Mouse (Mus musculus) adrenal gland, adult 18-20 months (tissue): ENCODE measurements around the gene Relb. TPM values are rescaled to one million over a fixed set of nuclear protein-coding genes. Genes with fewer than 3 reads are reported as not detected.

Source experiments
- DNase-seq, 2 experiments: peaks; one replicate each; pipeline ENCODE4 v3.0.0; 2021 to 2022; ENCODE audit warnings: low spot score in 2 of 2
- total RNA-seq, 2 experiments: library from RNA; stranded (reverse); gene quantifications; 1 replicate in 1 of 2; 2 replicates in 1 of 2; pipeline ENCODE4 v1.2.3; 2021

Relb gene
- total RNA-seq, 2 experiments from 2014 or later: 31.9 TPM

DNA sequence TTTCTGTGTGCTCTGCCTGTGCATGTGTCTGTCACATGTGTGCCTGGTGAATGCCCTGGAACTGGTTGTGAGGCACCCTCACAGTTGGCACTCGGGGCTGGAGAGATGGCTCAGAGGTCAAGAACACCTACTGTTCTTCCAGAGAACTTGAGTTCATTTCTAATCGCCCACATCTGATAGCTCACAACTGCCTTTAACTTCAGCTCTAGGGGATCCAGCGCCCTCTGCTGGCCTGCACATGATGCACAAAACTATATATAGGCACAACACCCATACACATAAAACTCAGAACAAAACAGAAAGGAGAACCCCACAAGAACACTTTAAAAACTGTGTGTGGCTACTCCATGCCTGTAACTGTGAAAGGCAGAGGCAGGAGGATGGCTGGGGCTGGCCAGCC, 40.0 kb downstream of the Relb start:
- DNase-seq: peak; percentile 31 to 60

DNA sequence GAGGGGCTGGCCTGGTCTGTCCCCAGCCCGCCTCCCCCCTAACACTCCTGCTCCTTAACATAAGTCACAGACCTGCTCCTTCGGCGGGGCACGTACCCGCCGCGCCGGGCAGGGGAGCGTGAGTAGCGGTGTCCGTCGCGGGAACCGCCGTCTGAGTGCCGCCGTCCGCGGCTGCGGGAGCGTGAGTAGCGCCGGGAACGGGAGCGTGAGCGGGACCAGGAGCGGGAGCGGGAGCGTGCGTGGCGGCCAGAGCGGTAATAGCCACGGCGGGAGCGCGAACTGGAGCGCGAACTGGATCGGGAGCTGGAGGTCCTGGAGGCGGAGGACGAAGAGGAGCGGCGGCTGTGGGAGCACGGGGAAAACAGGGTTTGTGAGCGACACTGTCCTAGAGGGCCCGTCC, 43.0 kb downstream of the Relb start:
- DNase-seq: no peak

DNA sequence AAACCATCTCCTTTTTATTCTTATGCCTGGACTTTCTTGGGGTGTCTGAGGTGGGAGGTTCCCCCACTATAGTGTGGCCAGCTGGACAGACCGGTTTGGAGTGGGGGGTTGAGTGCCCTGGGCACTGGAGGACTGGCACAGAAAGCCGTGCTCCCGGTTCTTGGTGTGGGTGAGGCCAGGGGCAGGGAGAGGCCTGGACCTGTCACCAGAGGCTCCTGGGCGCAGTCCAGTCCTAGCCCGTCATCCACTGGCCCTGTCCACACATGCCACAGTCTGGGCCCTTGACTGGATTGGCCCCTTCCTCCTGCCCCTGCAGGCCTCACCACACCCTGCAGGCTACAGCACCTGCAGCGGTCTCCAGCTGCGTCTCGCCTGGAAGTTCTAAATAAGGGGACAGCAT, 48.6 kb downstream of the Relb start:
- no peak for DNase-seq

DNA sequence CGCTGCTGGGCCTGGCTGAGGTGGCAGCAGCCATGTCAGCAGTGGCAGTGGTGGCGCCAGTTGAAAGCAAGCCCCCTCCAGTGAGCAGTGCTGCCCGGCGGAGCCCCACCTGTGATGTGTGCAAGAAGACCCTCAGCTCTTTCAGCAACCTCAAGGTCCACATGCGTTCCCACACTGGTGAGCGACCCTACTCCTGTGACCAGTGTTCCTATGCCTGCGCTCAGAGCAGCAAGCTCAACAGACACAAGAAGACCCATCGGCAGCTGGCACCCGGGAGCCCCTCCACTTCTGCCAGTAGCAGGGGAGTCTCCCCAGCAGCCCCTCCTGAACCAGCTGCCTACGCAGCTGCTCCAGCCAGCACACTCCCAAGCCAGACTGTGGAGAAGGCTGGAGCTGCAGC, 49.5 kb downstream of the Relb start:
- DNase-seq: no peak

DNA sequence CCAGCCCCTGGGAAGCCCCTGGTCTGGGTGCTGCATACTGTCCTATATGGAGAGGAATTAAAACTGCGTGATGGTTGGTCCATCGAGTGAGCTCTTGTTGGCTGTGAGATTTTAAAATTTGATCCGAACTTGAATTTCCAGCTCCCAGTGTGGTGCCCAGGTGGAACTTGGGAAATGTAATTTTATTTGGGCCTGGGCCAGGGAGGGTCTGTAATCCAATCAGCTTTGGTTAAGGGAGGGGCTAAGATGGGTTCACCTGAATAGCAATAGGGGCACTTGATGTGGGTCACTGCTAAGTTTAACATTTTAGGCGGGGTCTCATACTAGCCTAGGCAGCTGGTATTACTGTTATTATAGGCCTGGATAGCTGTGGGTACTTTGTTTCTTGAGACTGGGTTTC, 50.8 kb downstream of the Relb start:
- DNase-seq: no peak

DNA sequence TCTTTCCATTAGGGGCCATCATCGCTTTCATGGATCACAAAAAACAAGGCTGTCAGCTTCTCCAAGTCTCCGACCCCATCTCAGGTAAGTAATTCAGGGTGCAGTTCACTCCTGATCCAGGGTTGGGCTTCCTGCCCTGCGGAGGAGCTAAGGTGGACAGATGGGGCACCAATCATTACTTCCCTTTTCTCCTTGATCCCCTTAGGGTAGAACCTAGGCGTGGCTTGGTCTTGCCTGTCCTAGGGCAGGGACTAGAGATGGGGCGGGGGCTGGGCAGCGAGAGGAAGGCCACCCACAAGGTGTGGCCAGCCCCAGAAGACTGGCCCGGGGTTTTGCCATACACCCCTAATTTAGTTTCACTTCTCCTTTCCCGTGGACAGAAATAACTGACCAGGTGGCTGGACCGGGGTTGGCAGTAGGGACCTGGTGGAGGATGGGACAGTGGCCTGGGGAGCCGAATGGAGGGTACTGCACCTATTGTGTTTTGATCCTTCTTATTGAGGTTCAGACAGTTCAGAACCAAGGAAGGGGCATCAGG, 51.3 kb downstream of the Relb start:
- DNase-seq: no peak

DNA sequence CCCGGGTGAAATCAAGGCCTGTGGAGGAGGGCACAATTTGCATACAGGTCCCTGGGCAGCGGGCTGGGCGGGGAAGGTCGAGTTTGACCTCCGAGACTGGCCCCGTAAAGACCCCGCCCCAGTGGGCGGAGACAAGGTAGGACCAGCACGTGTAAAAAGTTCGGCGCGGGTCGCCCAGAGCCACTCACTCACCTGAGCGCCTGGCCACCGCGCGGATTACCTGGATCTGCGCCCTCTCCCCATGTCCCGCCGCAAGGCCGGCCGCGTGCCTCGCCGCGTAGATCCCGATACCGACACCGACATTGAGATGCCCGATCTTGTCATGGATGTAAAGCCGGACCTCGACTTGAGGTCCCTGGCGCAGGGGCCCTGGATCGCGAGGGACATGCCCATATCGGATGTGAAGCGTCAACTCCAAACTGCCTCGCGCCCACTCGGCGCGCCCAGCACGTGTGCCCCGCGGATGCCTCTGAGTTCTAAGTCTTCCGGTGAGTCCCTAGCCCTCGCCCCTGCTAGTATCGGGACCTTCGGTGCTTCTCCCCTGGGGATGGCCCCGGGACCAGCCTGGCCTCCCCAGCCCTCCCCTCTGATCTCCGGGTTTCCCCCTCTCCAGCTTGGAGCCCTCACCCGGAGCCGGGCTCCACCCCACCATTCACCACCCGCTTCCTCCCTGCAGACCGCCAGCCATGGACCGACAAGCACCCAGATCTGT, 51.9 kb downstream of the Relb start, which contains the start of the genes Zfp296 and Gemin7:
Zfp296 (plus strand) TSS at position 147 of the 712 bp plus-strand sequence.
Gemin7 (minus strand) TSS at position 455 of the 712 bp plus-strand sequence.
- no peak for DNase-seq

DNA sequence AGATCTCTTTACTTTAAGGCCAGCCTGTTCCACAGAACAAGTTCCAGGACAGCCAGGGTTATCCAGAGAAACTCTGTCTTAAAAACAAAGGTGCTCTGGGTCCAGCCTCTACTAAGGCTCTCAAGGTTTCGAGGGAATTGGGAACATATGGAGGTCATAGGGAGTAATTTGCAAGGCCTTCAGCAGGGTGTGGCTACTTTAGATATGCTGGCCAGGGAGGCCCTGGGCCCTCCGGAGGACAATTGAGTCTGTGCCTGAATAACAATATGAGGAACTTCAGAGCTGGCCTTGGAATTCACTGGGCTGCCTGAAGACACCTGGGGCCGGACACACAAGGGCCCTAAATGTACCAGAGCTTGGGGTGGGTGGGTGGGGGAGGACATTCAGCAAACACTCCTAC, 53.7 kb downstream of the Relb start:
- DNase-seq: no peak

DNA sequence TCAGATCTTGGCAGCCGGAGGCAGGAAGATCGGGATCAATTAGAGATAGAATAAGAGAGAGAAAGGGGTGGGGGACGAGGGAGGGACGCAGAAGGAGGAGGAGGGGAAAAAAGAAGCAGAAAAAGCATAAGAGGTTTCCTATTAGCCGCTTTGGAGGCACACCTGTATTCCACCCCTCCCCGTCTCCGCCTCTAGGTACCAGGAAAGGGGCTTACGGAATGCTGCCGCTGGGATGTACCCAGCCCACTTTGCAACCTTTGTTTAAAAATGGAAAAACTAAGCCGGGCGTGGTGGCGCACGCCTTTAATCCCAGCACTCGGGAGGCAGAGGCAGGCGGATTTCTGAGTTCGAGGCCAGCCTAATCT, 55.5 kb downstream of the Relb start:
- no peak for DNase-seq

DNA sequence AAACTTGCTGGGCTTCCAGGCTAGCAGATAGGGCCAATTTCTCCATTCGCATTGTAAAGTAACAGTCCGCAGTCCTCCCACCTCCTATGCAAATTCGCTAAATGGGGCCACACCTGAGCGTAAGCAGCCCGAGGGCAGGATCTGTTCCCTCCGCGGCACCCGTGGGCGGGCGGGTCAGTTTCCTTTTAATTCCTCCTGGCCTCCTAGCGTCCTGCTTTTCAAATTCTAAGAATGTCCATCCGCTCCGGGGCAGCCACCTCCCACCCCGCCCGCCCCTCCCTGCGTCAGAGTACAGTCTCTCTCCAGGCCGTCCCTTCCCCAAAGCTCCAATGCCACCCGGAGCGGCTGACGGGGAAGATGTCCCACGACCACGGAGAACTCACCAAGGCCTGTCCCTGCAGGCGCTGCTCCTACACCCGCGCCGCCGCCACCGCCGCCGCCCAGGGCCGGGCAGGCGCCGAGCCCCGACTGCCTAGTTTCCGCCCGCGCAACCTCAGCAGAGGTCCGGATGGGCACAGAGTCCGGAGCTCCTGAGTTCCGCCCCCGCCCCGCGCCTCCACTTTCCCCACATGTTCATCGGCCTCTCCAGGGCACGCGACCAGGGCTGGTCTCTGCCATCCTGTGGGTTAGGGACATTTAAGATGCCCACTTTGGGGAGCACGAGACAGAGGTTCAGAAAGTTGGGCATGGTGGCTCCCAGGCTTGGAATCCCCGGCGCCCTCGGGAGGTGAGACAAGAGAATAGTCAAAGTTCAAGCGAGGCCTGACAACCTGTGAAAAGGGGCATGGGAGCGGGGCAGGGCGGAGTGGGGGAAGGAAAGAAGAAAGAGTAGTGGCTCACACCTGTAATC, 56.1 kb downstream of the Relb start:
- DNase-seq: peak; percentile 85

DNA sequence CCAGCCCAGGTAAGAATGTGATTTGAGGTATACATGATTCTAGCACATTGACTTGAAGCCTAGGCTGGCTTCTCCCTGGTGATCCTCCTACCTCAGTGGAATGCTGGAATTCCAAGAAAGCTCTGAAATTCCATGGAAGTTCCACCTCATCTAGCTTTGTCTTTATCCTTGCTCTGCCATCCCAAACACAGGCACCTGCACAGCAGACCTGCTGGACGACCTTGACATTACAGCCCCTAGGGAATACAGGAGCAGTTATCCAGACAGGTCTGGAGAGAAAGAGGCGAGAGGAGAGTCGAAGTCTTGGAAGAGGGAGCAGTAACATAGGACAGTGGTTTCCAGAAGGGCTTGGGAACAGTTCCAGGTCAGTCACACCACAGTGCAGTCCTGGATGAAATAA, 59.6 kb downstream of the Relb start:
- DNase-seq: no peak

DNA sequence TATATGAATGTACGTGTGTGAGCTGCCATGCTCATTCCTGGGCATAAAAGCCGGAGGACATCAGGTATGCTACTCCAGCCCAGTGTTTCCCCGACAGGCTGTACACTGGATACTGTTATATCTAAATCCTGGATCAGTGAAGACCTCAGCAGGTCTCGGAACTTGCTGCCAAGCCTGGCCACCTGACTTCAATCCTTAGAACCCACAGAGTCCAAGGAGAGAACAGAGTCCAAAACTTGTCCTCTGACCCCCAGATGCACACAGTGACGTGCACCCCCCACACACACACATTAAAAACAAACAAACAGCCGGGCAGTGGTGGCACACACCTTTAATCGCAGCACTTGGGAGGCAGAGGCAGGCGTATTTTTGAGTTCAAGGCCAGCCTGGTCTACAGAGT, 61.8 kb downstream of the Relb start:
- DNase-seq: no peak

DNA sequence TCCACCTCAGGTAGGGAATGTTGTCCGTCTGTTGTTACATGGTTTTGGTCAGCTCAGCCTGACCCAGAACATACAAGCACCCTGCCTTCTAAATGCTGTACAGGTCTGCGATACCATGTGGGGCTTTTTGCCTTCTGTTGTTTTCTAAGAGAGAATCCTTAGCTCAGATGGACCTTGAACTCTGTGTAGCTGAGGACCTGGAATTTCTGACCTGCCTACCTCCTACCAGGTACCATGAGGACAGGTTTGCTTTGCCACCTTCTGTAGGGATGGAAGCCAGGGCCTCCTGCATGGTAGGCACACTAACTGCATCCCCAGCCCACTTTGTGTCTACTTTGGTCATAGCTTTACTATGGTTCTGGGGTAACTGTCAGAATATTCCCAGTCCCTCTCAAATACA, 63.4 kb downstream of the Relb start:
- no peak for DNase-seq

DNA sequence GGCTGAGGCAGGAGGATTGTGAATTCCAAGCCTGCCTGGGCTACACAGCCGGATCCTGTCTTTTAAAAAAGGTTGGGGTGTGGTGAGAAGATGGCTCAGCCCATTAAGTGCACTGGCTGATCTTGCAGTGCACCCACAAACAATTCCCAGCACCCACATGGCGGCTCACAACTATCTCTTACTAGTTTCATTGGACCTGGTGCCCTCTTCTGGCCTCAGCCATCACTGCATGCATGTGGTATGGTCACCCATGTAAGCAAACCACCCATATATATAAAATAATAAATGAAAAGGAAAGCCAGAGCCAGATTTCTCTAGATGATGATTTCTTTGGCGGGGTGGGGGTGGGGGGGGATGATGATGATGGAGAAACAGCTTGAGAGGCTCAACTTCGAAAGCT, 64.8 kb downstream of the Relb start:
- DNase-seq: no peak

DNA sequence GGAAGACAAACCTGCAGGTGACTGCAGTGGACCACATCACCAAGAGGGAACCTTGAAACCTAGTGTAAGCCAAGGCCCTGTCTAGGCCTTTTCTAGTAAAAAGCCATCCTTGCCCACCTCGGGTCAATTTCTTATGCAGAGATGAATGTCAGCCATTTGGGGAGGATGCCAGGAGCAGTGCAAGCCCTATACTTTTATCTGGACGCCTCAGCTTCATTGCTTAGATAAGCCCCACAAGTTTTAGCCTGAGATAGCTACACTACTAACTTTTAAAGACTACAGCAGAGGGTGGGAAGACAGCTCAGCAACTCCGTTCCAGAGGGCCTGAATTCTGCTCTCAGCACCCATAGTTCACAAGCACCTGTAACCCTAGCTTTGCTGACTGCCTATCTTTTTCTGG, 65.4 kb downstream of the Relb start:
- no peak for DNase-seq

DNA sequence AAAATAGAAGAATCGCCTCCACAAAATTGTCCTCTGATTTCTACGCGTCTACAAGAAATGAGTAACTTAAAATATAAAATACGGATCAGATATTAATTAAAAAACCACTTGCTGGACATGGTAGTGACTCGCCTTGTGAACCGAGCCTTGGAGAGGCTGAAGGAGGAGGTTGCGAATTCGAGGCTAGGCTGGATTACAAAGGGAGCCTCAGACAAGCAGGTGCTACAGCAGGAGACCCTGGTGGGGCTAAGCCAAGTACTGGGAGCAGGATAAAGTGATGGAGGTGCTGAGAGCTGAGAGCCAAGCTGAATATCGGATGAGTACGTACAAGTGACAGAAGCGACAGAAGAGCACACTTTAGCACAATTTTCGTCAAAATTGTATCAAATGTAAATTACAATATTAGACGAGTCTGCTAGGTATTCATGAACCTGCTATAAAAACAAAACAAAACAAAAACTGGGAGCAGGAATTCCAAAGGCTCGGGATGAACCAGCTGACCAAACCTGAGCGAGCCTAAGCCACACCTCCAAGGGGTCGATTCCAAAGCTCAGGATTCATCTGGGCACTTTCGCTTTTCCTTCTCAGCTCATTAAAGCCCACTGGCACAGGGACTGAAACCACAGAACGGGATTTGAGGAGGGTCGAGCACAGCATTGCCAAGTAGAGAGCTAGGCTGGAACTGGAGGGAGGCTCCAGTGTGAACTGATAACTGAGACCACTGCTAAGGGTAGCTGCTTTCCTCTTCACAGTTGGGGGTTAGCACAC, 66.4 kb downstream of the Relb start, which contains the start of gene Ppp1r37:
Ppp1r37 (minus strand) TSS at position 434 of the 768 bp plus-strand sequence.
- DNase-seq: no peak

DNA sequence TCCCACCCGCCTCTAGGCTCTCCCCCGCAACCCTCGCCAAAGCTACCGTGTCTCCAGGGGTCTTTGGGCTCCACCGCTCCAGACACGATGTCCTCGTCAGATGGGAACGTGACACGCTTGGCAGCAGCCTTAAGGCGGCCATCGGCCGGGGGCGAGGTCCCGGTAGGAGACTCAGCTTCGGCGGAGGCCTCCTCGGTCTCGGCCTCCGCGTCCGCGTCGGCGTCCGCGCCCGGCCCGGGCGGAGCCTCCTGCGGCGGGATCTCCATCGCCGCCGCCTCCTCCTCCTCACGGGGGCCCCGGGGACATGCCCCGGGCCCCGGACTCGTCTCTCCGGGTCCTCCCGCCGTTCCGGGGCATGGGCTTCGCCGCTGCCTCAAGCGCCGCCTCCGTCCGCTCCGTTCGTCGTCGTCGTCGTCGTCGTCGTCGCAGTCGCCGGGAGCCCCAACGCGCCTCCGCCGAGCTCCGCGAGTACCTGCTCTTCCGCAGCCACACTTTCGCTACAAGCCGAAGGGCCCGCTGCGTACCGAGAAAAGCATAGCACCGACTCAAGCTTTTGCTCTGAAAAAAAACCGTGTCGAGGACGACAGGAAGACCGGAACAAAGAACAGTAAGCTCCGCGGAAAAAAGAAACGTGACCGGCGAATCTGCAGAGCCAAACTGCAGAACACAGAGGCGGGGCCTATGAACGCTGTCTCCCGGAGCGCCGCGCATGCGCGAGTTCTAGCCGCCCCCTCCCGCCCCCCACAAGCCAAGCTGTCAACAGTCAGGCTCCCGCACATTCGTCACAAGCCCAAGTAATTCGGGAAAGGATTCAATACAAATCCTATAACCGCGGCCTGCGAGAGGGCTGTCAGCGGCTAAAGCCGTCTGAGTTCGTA, 67.2 kb downstream of the Relb start:
- DNase-seq: peak; percentile 88

DNA sequence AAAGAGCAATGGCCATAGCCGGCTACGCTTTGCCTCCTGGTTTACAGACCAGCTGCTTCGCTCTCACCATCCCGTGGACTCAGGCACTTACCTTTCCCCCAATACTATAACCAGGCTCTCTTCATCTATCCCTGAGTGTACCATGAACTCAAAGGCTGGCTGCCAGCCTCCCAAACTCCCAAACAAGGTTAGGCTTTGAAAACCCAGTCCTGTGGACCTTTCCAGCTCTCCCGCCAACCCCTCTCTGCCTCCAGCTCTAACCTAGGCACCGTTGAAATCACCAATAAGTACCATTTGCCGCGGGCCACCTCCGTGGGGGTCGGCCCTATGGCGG, 67.8 kb downstream of the Relb start:
- no peak for DNase-seq

DNA sequence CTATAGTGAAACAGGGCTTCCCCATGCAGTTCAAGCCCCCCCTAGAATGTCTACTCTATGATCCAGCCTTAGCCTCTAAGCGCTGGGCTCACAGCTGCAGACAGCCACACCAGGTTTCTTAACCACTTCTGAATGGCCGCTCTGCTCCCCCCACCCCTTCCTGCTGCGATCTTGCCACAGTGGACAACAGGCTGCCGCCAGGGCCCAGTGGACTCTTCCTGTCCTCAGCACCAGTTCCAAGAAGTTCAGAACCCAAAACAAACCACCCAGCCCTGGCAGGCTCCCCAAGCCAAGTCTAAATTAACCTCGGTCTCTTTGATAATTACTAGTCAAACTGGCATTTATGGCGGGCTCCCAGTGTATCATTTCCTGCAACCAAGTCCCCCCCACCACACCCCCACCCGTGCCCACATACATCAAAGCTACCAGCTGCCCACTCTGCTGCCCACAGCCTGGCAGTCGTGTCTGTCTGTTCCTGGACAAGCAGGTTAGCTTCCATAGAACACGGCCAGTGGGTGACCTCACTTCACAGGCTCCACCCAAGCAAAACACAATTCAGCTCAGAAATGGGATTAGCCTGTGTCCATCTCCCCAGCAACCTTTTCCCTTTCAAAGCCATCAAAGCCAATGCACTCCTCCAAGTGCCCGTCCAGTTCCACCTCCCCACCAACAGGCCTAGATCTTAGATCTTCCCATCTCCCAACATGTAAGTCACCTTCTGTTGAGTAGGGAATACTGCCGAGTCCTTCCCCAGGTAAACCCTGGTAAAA, 68.6 kb downstream of the Relb start:
- DNase-seq: no peak

DNA sequence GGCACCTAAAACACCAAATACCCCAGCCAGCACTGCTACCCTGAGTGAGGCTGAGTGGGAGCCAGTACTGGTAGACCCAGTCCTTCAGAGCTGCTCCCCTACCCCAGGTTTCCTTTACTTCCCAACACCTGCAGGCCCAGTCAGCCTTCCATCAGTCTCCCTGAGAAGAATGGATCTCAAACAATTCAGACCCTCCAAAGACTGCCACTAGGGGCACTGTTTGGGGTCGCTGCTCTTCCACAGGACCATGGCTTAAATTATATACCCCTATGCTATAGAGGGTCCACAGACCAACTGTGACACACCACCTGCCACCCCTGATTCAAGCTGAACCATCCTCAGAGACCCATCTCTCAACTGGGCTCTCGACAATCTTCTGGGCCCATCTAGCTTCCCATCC, 70.3 kb downstream of the Relb start:
- no peak for DNase-seq
